Mouse (Mus musculus) megakaryocyte-erythroid progenitor cell, adult 5-6 weeks (primary cell): Measurements from ENCODE around the gene Olfr1352. TPM values are rescaled to one million over a fixed set of nuclear protein-coding genes. Genes with fewer than 3 reads are reported as not detected.
"Not testable (repeated sequence)": the region's sequence is repeated elsewhere in the genome, so short reads cannot be mapped to it uniquely, and the experiment has no call there.

Experiments used
- ATAC-seq: replicated peaks from 2 replicates; pipeline ENCODE4 v1.8.0; 2016; ENCODE audit warnings: mild to moderate bottlenecking, inconsistent platforms; ENCODE audit not compliant: severe bottlenecking, poor library complexity, low FRiP score, low TSS enrichment
- total RNA-seq, 2 experiments: library from RNA; stranded (forward) in 1 of 2; stranded (reverse) in 1 of 2; fragments of 200-1000, 215-1000 nt in 1 of 2; fragments of >200 nt in 1 of 2; fragmentation: Nextera tagmentation in 1 of 2; gene quantifications; 2 replicates each; pipeline ENCODE4 v1.2.3; 2014 to 2017

The Olfr1352 gene
- not detected in 2 replicates for total RNA-seq (2014; fragmentation: Nextera tagmentation)
- not detected in 2 replicates for total RNA-seq (2017)

DNA sequence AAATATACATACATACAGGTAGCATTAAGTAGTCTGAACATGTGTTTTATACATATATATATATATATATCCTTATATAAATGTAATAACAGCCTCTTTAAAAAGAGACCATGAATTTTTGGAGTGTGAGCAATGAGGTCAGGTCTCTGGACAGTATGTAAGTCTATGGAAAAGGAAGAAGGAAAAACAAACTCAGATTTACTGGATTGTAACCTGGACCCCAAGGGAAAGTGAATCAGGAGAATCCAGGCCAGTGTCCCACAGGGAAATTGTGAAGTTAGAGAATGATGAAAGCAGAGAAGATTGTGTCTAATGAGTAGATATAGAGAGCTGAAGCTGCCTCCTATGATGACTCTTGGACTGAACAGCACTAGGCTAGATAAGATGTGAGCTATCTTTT lies at the start of gene Olfr1352:
Gene Olfr1352, plus strand, starts transcription at position 301 of the 400 bp plus-strand sequence.
- no peak for ATAC-seq

DNA sequence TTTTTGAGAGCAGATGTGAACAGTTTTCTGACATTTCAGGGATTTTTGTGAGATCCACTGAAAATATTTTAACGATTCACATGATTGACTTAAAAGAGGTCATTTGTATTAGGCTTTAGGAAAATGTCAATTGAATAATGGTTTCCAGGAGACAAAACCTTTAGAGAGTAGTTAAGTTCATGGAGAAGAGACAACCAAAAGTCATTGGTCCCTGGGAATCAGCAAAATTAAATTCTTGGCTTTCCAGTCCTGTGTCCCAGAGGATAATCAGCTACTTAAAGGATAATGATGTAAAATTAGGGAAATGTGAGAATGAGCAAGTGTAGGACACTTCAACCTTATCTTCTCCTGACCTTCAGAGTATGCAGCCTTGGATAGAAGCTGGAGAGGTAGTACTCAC lies 30.5 kb upstream of the Olfr1352 start, which contains the start of gene Olfr8:
Gene Olfr8, plus strand, starts transcription at position 301 of the 400 bp plus-strand sequence.
- not testable (repeated sequence) for ATAC-seq

- ATAC-seq = not testable (repeated sequence)
These were observed 17.8 kb upstream of the Olfr1352 start, which contains the start of gene Olfr1353 for GRCm38 (mm10) chr10:78963009-78963408. Gene Olfr1353 (plus strand): TSS chr10:78963309.

- ATAC-seq = no peak
These were observed 31.3 kb downstream of the Olfr1352 start, which contains the start of gene Olfr1351 for GRCm38 (mm10) chr10:79012172-79012571. Gene Olfr1351 (plus strand): TSS chr10:79012472.

DNA sequence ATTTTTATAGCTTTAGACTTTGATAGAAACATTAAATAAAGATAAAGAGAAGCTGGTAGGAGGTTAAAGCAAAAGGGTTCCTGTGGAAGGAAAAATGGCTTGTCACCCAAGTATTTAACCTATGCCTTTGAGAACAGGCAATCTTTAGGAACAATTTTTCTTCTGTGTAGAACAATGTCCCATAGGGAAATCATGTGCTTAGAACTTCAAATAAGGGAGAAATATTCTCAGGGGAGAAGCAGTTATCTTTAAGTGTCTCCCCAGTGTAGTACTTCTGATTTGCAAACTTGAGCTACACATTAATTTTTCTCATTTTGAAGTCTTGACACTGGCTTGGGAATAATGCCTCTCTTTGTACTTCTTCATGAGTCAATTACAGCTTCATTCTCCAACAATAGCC lies 47.6 kb downstream of the Olfr1352 start, which contains the start of gene Olfr57:
Gene Olfr57, plus strand, starts transcription at position 301 of the 400 bp plus-strand sequence.
- ATAC-seq = no peak

Other genes starting within 250 kb of the Olfr1352 start
- not detected in 2 replicates for gene Ccdc105, start 228.0 kb upstream of the Olfr1352 start, total RNA-seq (2014; fragmentation: Nextera tagmentation)
- not detected in 2 replicates for gene Ccdc105, start 228.0 kb upstream of the Olfr1352 start, total RNA-seq (2017)
- not detected in 2 replicates for gene Slc1a6, start 200.6 kb upstream of the Olfr1352 start, total RNA-seq (2014; fragmentation: Nextera tagmentation)
- not detected in 2 replicates for gene Slc1a6, start 200.6 kb upstream of the Olfr1352 start, total RNA-seq (2017)
- not detected in 2 replicates for gene Olfr1356, start 128.9 kb upstream of the Olfr1352 start, total RNA-seq (2014; fragmentation: Nextera tagmentation)
- not detected in 2 replicates for gene Olfr1356, start 128.9 kb upstream of the Olfr1352 start, total RNA-seq (2017)
- not detected in 2 replicates for gene Olfr1355, start 105.5 kb upstream of the Olfr1352 start, total RNA-seq (2014; fragmentation: Nextera tagmentation)
- not detected in 2 replicates for gene Olfr1355, start 105.5 kb upstream of the Olfr1352 start, total RNA-seq (2017)
- not detected in 2 replicates for gene Olfr1354, start 67.9 kb upstream of the Olfr1352 start, total RNA-seq (2014; fragmentation: Nextera tagmentation)
- not detected in 2 replicates for gene Olfr1354, start 67.9 kb upstream of the Olfr1352 start, total RNA-seq (2017)
- not detected in 2 replicates for gene Olfr8, start 30.4 kb upstream of the Olfr1352 start, total RNA-seq (2014; fragmentation: Nextera tagmentation)
- not detected in 2 replicates for gene Olfr8, start 30.4 kb upstream of the Olfr1352 start, total RNA-seq (2017)
- gene Olfr1353, start 17.7 kb upstream of the Olfr1352 start, total RNA-seq (2014; fragmentation: Nextera tagmentation) = not detected in 2 replicates
- not detected in 2 replicates for gene Olfr1353, start 17.7 kb upstream of the Olfr1352 start, total RNA-seq (2017)
- not detected in 2 replicates for gene Olfr1351, start 31.4 kb downstream of the Olfr1352 start, total RNA-seq (2014; fragmentation: Nextera tagmentation)
- not detected in 2 replicates for gene Olfr1351, start 31.4 kb downstream of the Olfr1352 start, total RNA-seq (2017)
- gene Olfr57, start 47.7 kb downstream of the Olfr1352 start, total RNA-seq (2014; fragmentation: Nextera tagmentation) = not detected in 2 replicates
- gene Olfr57, start 47.7 kb downstream of the Olfr1352 start, total RNA-seq (2017) = not detected in 2 replicates
- 9.5 and 10.5 TPM in 2 replicates for gene 2610008E11Rik, start 116.5 kb downstream of the Olfr1352 start, total RNA-seq (2014; fragmentation: Nextera tagmentation)
- gene 2610008E11Rik, start 116.5 kb downstream of the Olfr1352 start, total RNA-seq (2017) = 8.5 and 18.0 TPM in 2 replicates
- gene Vmn2r80, start 167.7 kb downstream of the Olfr1352 start, total RNA-seq (2014; fragmentation: Nextera tagmentation) = not detected in 2 replicates
- gene Vmn2r80, start 167.7 kb downstream of the Olfr1352 start, total RNA-seq (2017) = not detected in 2 replicates